Comparison of ENCODE assay signal across 21 mouse cellular contexts in genomic region chr13:54165066-54165465, GRCm38 (mm10). TPM values are rescaled to one million over a fixed set of nuclear protein-coding genes. Genes with fewer than 3 reads are reported as not detected.
DNase-seq lines count a peak whose midpoint lies in the region; ATAC-seq lines count a peak whose summit lies in the region.
"Had no signal": no experiment of that assay in that cellular context is flagged by ENCODE, and none has a peak within 500 bp of the region (broad histone marks: within the 10 kb centered on the region; RNA-seq: fewer than 3 reads in every experiment).

No protein-coding gene starts in this region.

- DNase-seq in embryonic facial prominence, embryonic 11.5 days (ENCODE audit: low spot score): peak; percentile 31
- no peak for DNase-seq in embryonic facial prominence, embryonic 10.5 days (ENCODE audit: low spot score)
- DNase-seq in midbrain, embryonic 11.5 days (ENCODE audit: low spot score, missing footprints): peak; percentile 75
- peak; percentile 53 for DNase-seq in limb, embryonic 11.5 days (ENCODE audit: low spot score)
- no peak for DNase-seq in liver, embryonic 11.5 days (ENCODE audit: low spot score)
- DNase-seq: adrenal gland, postnatal 14 days; B cell, adult 2 months; cerebellum, adult 18-20 months; cerebellum, adult 9-11 months; gastrocnemius, postnatal 25 days; heart, postnatal 4 days had no signal

- H3K4me1 ChIP-seq in embryonic facial prominence, embryonic 11.5 days (ENCODE audit: control insufficient read depth, insufficient read depth, low read length): no peaks in the 10 kb centered on the region
- peaks cover 5% of the 10 kb centered on the region; the same call in 1 of the 2 replicates for H3K4me1 ChIP-seq in embryonic facial prominence, embryonic 10.5 days
- peaks cover 4% of the 10 kb centered on the region; the same call in 1 of the 2 replicates for H3K4me1 ChIP-seq in midbrain, embryonic 11.5 days (ENCODE audit: control insufficient read depth, insufficient read depth, low read length)
- no peaks in the 10 kb centered on the region for H3K4me1 ChIP-seq in midbrain, embryonic 15.5 days
- H3K4me1 ChIP-seq in limb, embryonic 11.5 days (ENCODE audit: control insufficient read depth, insufficient read depth, low read length): peaks cover 4% of the 10 kb centered on the region
- no peaks in the 10 kb centered on the region for H3K4me1 ChIP-seq in liver, embryonic 11.5 days (replicated peaks; ENCODE audit: control insufficient read depth, insufficient read depth, low read length)
- no peaks in the 10 kb centered on the region for H3K4me1 ChIP-seq in neural tube, embryonic 15.5 days
- H3K4me1 ChIP-seq: forebrain, embryonic 12.5 days; heart, embryonic 13.5 days; hindbrain, embryonic 13.5 days had no signal

- no peak overlapping the region for H3K9ac ChIP-seq in embryonic facial prominence, embryonic 11.5 days (replicated peaks; ENCODE audit: low read length)
- no peak overlapping the region for H3K9ac ChIP-seq in midbrain, embryonic 11.5 days (ENCODE audit: low read length)
- no peak overlapping the region for H3K9ac ChIP-seq in midbrain, embryonic 15.5 days
- H3K9ac ChIP-seq in limb, embryonic 11.5 days (ENCODE audit: low read length): no peak overlapping the region
- no peak overlapping the region for H3K9ac ChIP-seq in liver, embryonic 11.5 days (ENCODE audit: low read depth, low read length)
- no peak overlapping the region for H3K9ac ChIP-seq in neural tube, embryonic 15.5 days (replicated peaks)
- H3K9ac ChIP-seq: embryonic facial prominence, embryonic 12.5 days; forebrain, embryonic 12.5 days; heart, embryonic 13.5 days; hindbrain, embryonic 13.5 days had no signal

- no peaks in the 10 kb centered on the region for H3K9me3 ChIP-seq in embryonic facial prominence, embryonic 11.5 days (replicated peaks; ENCODE audit: control insufficient read depth, low read length)
- H3K9me3 ChIP-seq in embryonic facial prominence, embryonic 10.5 days: no peaks in the 10 kb centered on the region
- no peaks in the 10 kb centered on the region for H3K9me3 ChIP-seq in midbrain, embryonic 11.5 days (ENCODE audit: control insufficient read depth, low read length)
- H3K9me3 ChIP-seq in midbrain, embryonic 15.5 days: no peaks in the 10 kb centered on the region
- H3K9me3 ChIP-seq in limb, embryonic 11.5 days (ENCODE audit: control insufficient read depth, low read length): no peaks in the 10 kb centered on the region
- no peaks in the 10 kb centered on the region for H3K9me3 ChIP-seq in liver, embryonic 11.5 days (ENCODE audit: control insufficient read depth, low read length)
- no peaks in the 10 kb centered on the region for H3K9me3 ChIP-seq in neural tube, embryonic 15.5 days (replicated peaks)
- H3K9me3 ChIP-seq: embryonic facial prominence, embryonic 12.5 days; forebrain, embryonic 12.5 days; heart, embryonic 13.5 days; hindbrain, embryonic 13.5 days had no signal

- no peak overlapping the region for H3K4me2 ChIP-seq in embryonic facial prominence, embryonic 11.5 days (ENCODE audit: low read depth, low read length)
- no peak overlapping the region for H3K4me2 ChIP-seq in midbrain, embryonic 11.5 days
- H3K4me2 ChIP-seq in midbrain, embryonic 15.5 days: no peak overlapping the region
- no peak overlapping the region for H3K4me2 ChIP-seq in limb, embryonic 11.5 days (ENCODE audit: low read depth, severe bottlenecking)
- no peak overlapping the region for H3K4me2 ChIP-seq in liver, embryonic 11.5 days
- no peak overlapping the region for H3K4me2 ChIP-seq in neural tube, embryonic 15.5 days
- H3K4me2 ChIP-seq: embryonic facial prominence, embryonic 12.5 days; forebrain, embryonic 12.5 days; heart, embryonic 13.5 days; hindbrain, embryonic 13.5 days had no signal

- no peaks in the 10 kb centered on the region for H3K36me3 ChIP-seq in embryonic facial prominence, embryonic 11.5 days (replicated peaks; ENCODE audit: control insufficient read depth, insufficient read depth, low read depth, low read length)
- no peaks in the 10 kb centered on the region for H3K36me3 ChIP-seq in embryonic facial prominence, embryonic 10.5 days (replicated peaks)
- no peaks in the 10 kb centered on the region for H3K36me3 ChIP-seq in midbrain, embryonic 11.5 days (ENCODE audit: control insufficient read depth, insufficient read depth, low read length)
- no peaks in the 10 kb centered on the region for H3K36me3 ChIP-seq in midbrain, embryonic 15.5 days (replicated peaks)
- H3K36me3 ChIP-seq in limb, embryonic 11.5 days (ENCODE audit: control insufficient read depth, insufficient read depth, low read length): no peaks in the 10 kb centered on the region
- H3K36me3 ChIP-seq in liver, embryonic 11.5 days (ENCODE audit: control insufficient read depth, insufficient read depth, low read length): no peaks in the 10 kb centered on the region
- H3K36me3 ChIP-seq in neural tube, embryonic 15.5 days: no peaks in the 10 kb centered on the region
- H3K36me3 ChIP-seq: embryonic facial prominence, embryonic 12.5 days; forebrain, embryonic 12.5 days; G1E; heart, embryonic 13.5 days; hindbrain, embryonic 13.5 days had no signal

- 63% methylated on average over 6 of the region's 6 CpGs for WGBS in embryonic facial prominence, embryonic 11.5 days
- WGBS in embryonic facial prominence, embryonic 10.5 days: 66% methylated on average over 6 of the region's 6 CpGs
- 84% methylated on average over 6 of the region's 6 CpGs for WGBS in midbrain, embryonic 11.5 days
- 88% methylated on average over 6 of the region's 6 CpGs for WGBS in midbrain, embryonic 15.5 days
- WGBS in limb, embryonic 11.5 days: 49% methylated on average over 6 of the region's 6 CpGs
- 73% methylated on average over 6 of the region's 6 CpGs for WGBS in liver, embryonic 11.5 days
- WGBS in neural tube, embryonic 15.5 days: 83% methylated on average over 6 of the region's 6 CpGs

- H3K27me3 ChIP-seq in embryonic facial prominence, embryonic 11.5 days (ENCODE audit: control insufficient read depth, insufficient read depth, low read length): no peaks in the 10 kb centered on the region
- H3K27me3 ChIP-seq in embryonic facial prominence, embryonic 10.5 days (replicated peaks; ENCODE audit: low read depth, poor library complexity, severe bottlenecking): no peaks in the 10 kb centered on the region
- no peaks in the 10 kb centered on the region for H3K27me3 ChIP-seq in midbrain, embryonic 11.5 days (ENCODE audit: control insufficient read depth, insufficient read depth, low read length)
- no peaks in the 10 kb centered on the region for H3K27me3 ChIP-seq in midbrain, embryonic 15.5 days (replicated peaks)
- H3K27me3 ChIP-seq in limb, embryonic 11.5 days (ENCODE audit: control insufficient read depth, insufficient read depth, low read length): no peaks in the 10 kb centered on the region
- H3K27me3 ChIP-seq in liver, embryonic 11.5 days (replicated peaks; ENCODE audit: control insufficient read depth, insufficient read depth, low read length): no peaks in the 10 kb centered on the region
- no peaks in the 10 kb centered on the region for H3K27me3 ChIP-seq in neural tube, embryonic 15.5 days (replicated peaks)
- H3K27me3 ChIP-seq: embryonic facial prominence, embryonic 12.5 days; forebrain, embryonic 12.5 days; heart, embryonic 13.5 days; hindbrain, embryonic 13.5 days had no signal

- ATAC-seq in embryonic facial prominence, embryonic 11.5 days (replicated peaks; ENCODE audit: insufficient number of reproducible peaks, low FRiP score, low TSS enrichment, low read depth): no peak
- ATAC-seq in midbrain, embryonic 11.5 days (ENCODE audit: low FRiP score): no peak
- no peak for ATAC-seq in midbrain, embryonic 15.5 days (replicated peaks)
- ATAC-seq in limb, embryonic 11.5 days (ENCODE audit: insufficient number of reproducible peaks, low FRiP score, low TSS enrichment, low read depth): no peak
- no peak for ATAC-seq in liver, embryonic 11.5 days (replicated peaks; ENCODE audit: low FRiP score)
- ATAC-seq in neural tube, embryonic 15.5 days (ENCODE audit: low FRiP score): no peak
- ATAC-seq: CD4-positive, CD25-positive, alpha-beta regulatory T cell, adult 4 months; forebrain, embryonic 16.5 days; hindbrain, postnatal 0 days had no signal

- no peak overlapping the region for H3K4me3 ChIP-seq in embryonic facial prominence, embryonic 11.5 days (ENCODE audit: low read depth, low read length)
- no peak overlapping the region for H3K4me3 ChIP-seq in embryonic facial prominence, embryonic 10.5 days
- no peak overlapping the region for H3K4me3 ChIP-seq in midbrain, embryonic 11.5 days (ENCODE audit: low read depth, low read length)
- no peak overlapping the region for H3K4me3 ChIP-seq in midbrain, embryonic 15.5 days
- H3K4me3 ChIP-seq in limb, embryonic 11.5 days (ENCODE audit: low read depth, low read length): no peak overlapping the region
- H3K4me3 ChIP-seq in liver, embryonic 11.5 days (ENCODE audit: low read depth, low read length): no peak overlapping the region
- H3K4me3 ChIP-seq in neural tube, embryonic 15.5 days (replicated peaks): no peak overlapping the region
- H3K4me3 ChIP-seq: embryonic facial prominence, embryonic 12.5 days; forebrain, embryonic 12.5 days; heart, embryonic 13.5 days; hindbrain, embryonic 13.5 days had no signal

- no peak overlapping the region for H3K27ac ChIP-seq in embryonic facial prominence, embryonic 11.5 days (replicated peaks; ENCODE audit: low read depth, low read length)
- no peak overlapping the region for H3K27ac ChIP-seq in embryonic facial prominence, embryonic 10.5 days (replicated peaks)
- H3K27ac ChIP-seq in midbrain, embryonic 11.5 days (ENCODE audit: low read depth, low read length): no peak overlapping the region
- H3K27ac ChIP-seq in midbrain, embryonic 15.5 days: no peak overlapping the region
- H3K27ac ChIP-seq in limb, embryonic 11.5 days (replicated peaks; ENCODE audit: low read depth, low read length): no peak overlapping the region
- no peak overlapping the region for H3K27ac ChIP-seq in liver, embryonic 11.5 days (ENCODE audit: low read depth, low read length)
- no peak overlapping the region for H3K27ac ChIP-seq in neural tube, embryonic 15.5 days (replicated peaks)
- H3K27ac ChIP-seq: embryonic facial prominence, embryonic 12.5 days; forebrain, embryonic 12.5 days; heart, embryonic 13.5 days; hindbrain, embryonic 13.5 days; hindbrain, postnatal 0 days had no signal

RNA-seq across cellular contexts. Expression of gene Hrh2, which starts 26.9 kb away (rescaled TPM):
- 0.06 and 0.07 TPM in 2 replicates for polyA plus RNA-seq in embryonic facial prominence, embryonic 11.5 days (2014; fragmentation: Nextera tagmentation; extraction: Ambion mirVana)
- polyA plus RNA-seq in embryonic facial prominence, embryonic 10.5 days (2016; fragmentation: Nextera tagmentation; extraction: Ambion mirVana): not detected in 2 replicates
- polyA plus RNA-seq in midbrain, embryonic 11.5 days (2014; fragmentation: Nextera tagmentation; extraction: Ambion mirVana): 0.07 TPM in 1 of 2 replicates, not detected in the other
- polyA plus RNA-seq in midbrain, embryonic 15.5 days (2015; fragmentation: Nextera tagmentation; extraction: Ambion mirVana): 0.74 and 1.4 TPM in 2 replicates
- not detected in 2 replicates for polyA plus RNA-seq in limb, embryonic 11.5 days (2014; fragmentation: Nextera tagmentation; extraction: Ambion mirVana)
- polyA plus RNA-seq in liver, embryonic 11.5 days (2014; fragmentation: Nextera tagmentation; extraction: Ambion mirVana): 0.21 TPM in 1 of 2 replicates, not detected in the other
- polyA plus RNA-seq in neural tube, embryonic 15.5 days (2015; fragmentation: Nextera tagmentation; extraction: Ambion mirVana): 0.45 and 0.74 TPM in 2 replicates
- polyA plus RNA-seq: forebrain, embryonic 12.5 days; G1E had no signal

Comparison
In these comparisons a context has a peak if more than half of its experiments do, and no peak if none do; other contexts are left out.
1. DNase-seq: peak in embryonic facial prominence, embryonic 11.5 days (single experiment), midbrain, embryonic 11.5 days (single experiment) and limb, embryonic 11.5 days (single experiment); none in embryonic facial prominence, embryonic 10.5 days (single experiment) and liver, embryonic 11.5 days (single experiment).